Mouse (Mus musculus): ENCODE measurements around the gene Ascc1. TPM values are rescaled to one million over a fixed set of nuclear protein-coding genes. Genes with fewer than 3 reads are reported as not detected.

Gene Ascc1
- total and polyA plus RNA-seq, 3 experiments, result 17.0 to 37.9 TPM; not detected in 1

- Histone ChIP-seq H3K27me3 (ENCODE audit: control insufficient read depth in 1 of 2, insufficient read depth in 2 of 2, low read length in 2 of 2) (peaks cover 0 to 5% of the 10 kb centered on the region in 2 experiments; a peak in 3 of 4 replicates), H3K27ac (ENCODE audit: control insufficient read depth, low read depth, low read length) (no peak overlapping the region), H3K4me1 (ENCODE audit: control insufficient read depth in 1 of 2, insufficient read depth in 2 of 2, low read length in 2 of 2) (no peaks in the 10 kb centered on the region), H3K9me3 (replicated peaks; ENCODE audit: insufficient read depth, low read length) (no peaks in the 10 kb centered on the region), H3K9ac (ENCODE audit: control insufficient read depth, low read depth, low read length, poor library complexity, severe bottlenecking) (no peak overlapping the region), H3K36me3 (ENCODE audit: control insufficient read depth in 1 of 2, insufficient read depth in 2 of 2, low read length in 2 of 2) (no peaks in the 10 kb centered on the region), H3K79me2 (ENCODE audit: control insufficient read depth, insufficient read depth, low read length, poor library complexity) (no peaks in the 10 kb centered on the region), H3K4me3 (ENCODE audit: control insufficient read depth in 1 of 2, insufficient read depth in 1 of 2, low read depth in 2 of 2, low read length in 2 of 2) (no peak overlapping the region)
- DNase-seq (ENCODE audit: low read depth, low spot score), result no peak
- no peak for TF ChIP-seq BHLHE40 (IDR thresholded peaks at IDR 0.05; ENCODE audit: borderline replicate concordance, low read depth, low read length)
- no peak for TF ChIP-seq RCOR1 (IDR thresholded peaks at IDR 0.05; ENCODE audit: low read depth, low read length)
- no peak for TF ChIP-seq POLR2A (IDR thresholded peaks at IDR 0.05; ENCODE audit: control insufficient read depth in 1 of 2, insufficient read depth in 1 of 2, low read depth in 1 of 2, low read length in 2 of 2, poor library complexity in 1 of 2)
These were observed 113.0 kb downstream of the Ascc1 start for GRCm38 (mm10) chr10:60115345-60116185.

DNA sequence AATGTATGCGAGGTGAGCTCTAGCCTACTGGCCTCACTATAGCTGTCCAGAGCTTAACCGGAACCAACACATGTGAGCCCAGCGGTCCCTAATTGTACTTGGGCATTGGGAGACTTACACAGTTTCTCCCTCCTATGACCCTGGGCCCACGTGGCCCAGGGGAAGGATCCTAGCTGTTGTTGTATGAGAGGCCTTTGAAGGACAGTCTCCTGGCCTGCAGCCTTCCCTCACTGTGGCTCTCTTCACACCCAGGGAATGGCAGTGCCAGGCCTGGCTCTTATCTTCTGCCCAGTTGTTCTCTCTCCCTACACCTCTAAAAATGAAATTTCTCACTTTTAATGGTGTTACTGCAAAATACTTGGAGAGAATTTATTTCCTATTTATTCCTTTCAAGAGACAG, 114.4 kb downstream of the Ascc1 start:
- Histone ChIP-seq H3K9me3 (replicated peaks; ENCODE audit: insufficient read depth, low read length) (no peaks in the 10 kb centered on the region), H3K36me3 (ENCODE audit: control insufficient read depth in 1 of 2, insufficient read depth in 2 of 2, low read length in 2 of 2) (no peaks in the 10 kb centered on the region), H3K27ac (ENCODE audit: control insufficient read depth, low read depth, low read length) (no peak overlapping the region), H3K79me2 (ENCODE audit: control insufficient read depth, insufficient read depth, low read length, poor library complexity) (no peaks in the 10 kb centered on the region), H3K9ac (ENCODE audit: control insufficient read depth, low read depth, low read length, poor library complexity, severe bottlenecking) (no peak overlapping the region), H3K27me3 (ENCODE audit: control insufficient read depth in 1 of 2, insufficient read depth in 2 of 2, low read length in 2 of 2) (peaks cover 0 to 5% of the 10 kb centered on the region in 2 experiments; a peak in 3 of 4 replicates), H3K4me3 (ENCODE audit: control insufficient read depth in 1 of 2, insufficient read depth in 1 of 2, low read depth in 2 of 2, low read length in 2 of 2) (no peak overlapping the region), H3K4me1 (ENCODE audit: control insufficient read depth in 1 of 2, insufficient read depth in 2 of 2, low read length in 2 of 2) (no peaks in the 10 kb centered on the region)
- TF ChIP-seq EP300 (IDR thresholded peaks at IDR 0.05; ENCODE audit: low read depth in 1 of 2, low read length in 2 of 2) (no peak), TBP (IDR thresholded peaks at IDR 0.05; ENCODE audit: low read depth, low read length) (no peak), POLR2AphosphoS2 (IDR thresholded peaks at IDR 0.05; ENCODE audit: low read length) (no peak)
- DNase-seq (ENCODE audit: low read depth, low spot score), result no peak

DNA sequence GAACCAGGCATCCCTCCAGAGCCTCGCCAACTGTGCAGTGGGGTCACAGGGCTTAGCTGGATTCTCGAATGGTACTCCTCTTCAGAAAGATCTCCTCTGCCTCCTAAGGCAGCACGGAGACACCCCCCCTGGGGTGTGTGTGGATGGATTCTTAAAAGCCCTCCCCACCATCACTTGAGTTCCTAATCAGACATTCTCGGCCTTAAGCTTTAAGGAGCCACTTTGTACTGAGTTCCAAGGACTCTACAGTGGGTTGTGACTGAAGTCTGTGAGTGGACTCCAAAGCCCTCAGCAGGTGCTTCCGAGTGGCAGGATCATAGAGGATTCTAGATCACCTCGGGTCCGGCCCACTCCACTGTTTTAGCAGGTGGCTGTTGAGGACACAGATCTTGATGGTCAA, 115.9 kb downstream of the Ascc1 start:
- no peaks in the 10 kb centered on the region for H3K4me1 ChIP-seq (ENCODE audit: control insufficient read depth in 1 of 2, insufficient read depth in 2 of 2, low read length in 2 of 2)
- no peak for DNase-seq (ENCODE audit: low read depth, low spot score)
- TF ChIP-seq SMC3 (IDR thresholded peaks at IDR 0.05; ENCODE audit: low read depth, low read length), result no peak
- TF ChIP-seq ZC3H11A (IDR thresholded peaks at IDR 0.05; ENCODE audit: low read depth, low read length), result no peak
- TF ChIP-seq E2F4 (IDR thresholded peaks at IDR 0.05; ENCODE audit: borderline replicate concordance, low read depth, low read length), result no peak
- no peak for TF ChIP-seq ZNF384 (IDR thresholded peaks at IDR 0.05; ENCODE audit: low read depth, low read length)
- no peak for TF ChIP-seq POLR2AphosphoS5 (IDR thresholded peaks at IDR 0.05; ENCODE audit: borderline replicate concordance, low read depth, low read length)
- no peak for TF ChIP-seq KAT2A (conservative IDR thresholded peaks at IDR 0.05; ENCODE audit: low read depth, low read length)
- no peak for TF ChIP-seq TCF12 (IDR thresholded peaks at IDR 0.05; ENCODE audit: low read depth, low read length)
- no peak for TF ChIP-seq GATA1 (IDR thresholded peaks at IDR 0.05; ENCODE audit: low read depth, low read length)
- TF ChIP-seq MYC (IDR thresholded peaks at IDR 0.05; ENCODE audit: low read depth, low read length), result no peak
- TF ChIP-seq CHD2 (IDR thresholded peaks at IDR 0.05; ENCODE audit: low read length), result no peak
- no peak for TF ChIP-seq RCOR1 (IDR thresholded peaks at IDR 0.05; ENCODE audit: low read depth, low read length)
- TF ChIP-seq MEF2A (IDR thresholded peaks at IDR 0.05; ENCODE audit: extremely low read depth, insufficient replicate concordance, low read depth, low read length, poor library complexity, severe bottlenecking), result no peak
- TF ChIP-seq RAD21 (IDR thresholded peaks at IDR 0.05; ENCODE audit: low read depth, low read length), result no peak
- no peak for TF ChIP-seq BHLHE40 (IDR thresholded peaks at IDR 0.05; ENCODE audit: borderline replicate concordance, low read depth, low read length)
- TF ChIP-seq ZKSCAN1 (IDR thresholded peaks at IDR 0.05; ENCODE audit: low read depth, low read length), result no peak
- no peak for TF ChIP-seq CHD1 (IDR thresholded peaks at IDR 0.05; ENCODE audit: low read depth, low read length)
- TF ChIP-seq JUND (IDR thresholded peaks at IDR 0.05; ENCODE audit: low read depth, low read length), result no peak
- TF ChIP-seq USF1 (IDR thresholded peaks at IDR 0.05; ENCODE audit: low read depth, low read length), result no peak
- TF ChIP-seq ETS1 (IDR thresholded peaks at IDR 0.05; ENCODE audit: low read depth, low read length), result no peak
- no peak overlapping the region for H3K27ac ChIP-seq (ENCODE audit: control insufficient read depth, low read depth, low read length)
- peaks cover 0 to 3% of the 10 kb centered on the region in 2 experiments; a peak in 2 of 4 replicates for H3K27me3 ChIP-seq (ENCODE audit: control insufficient read depth in 1 of 2, insufficient read depth in 2 of 2, low read length in 2 of 2)
- H3K9ac ChIP-seq (ENCODE audit: control insufficient read depth, low read depth, low read length, poor library complexity, severe bottlenecking), result no peak overlapping the region
- no peaks in the 10 kb centered on the region for H3K36me3 ChIP-seq (ENCODE audit: control insufficient read depth in 1 of 2, insufficient read depth in 2 of 2, low read length in 2 of 2)
- no peak overlapping the region for H3K4me3 ChIP-seq (ENCODE audit: control insufficient read depth in 1 of 2, insufficient read depth in 1 of 2, low read depth in 2 of 2, low read length in 2 of 2)
- no peaks in the 10 kb centered on the region for H3K79me2 ChIP-seq (ENCODE audit: control insufficient read depth, insufficient read depth, low read length, poor library complexity)
- no peaks in the 10 kb centered on the region for H3K9me3 ChIP-seq (replicated peaks; ENCODE audit: insufficient read depth, low read length)
